Mouse (Mus musculus) CD8-positive naive resting alpha-beta T cell, adult 2 months (primary cell): ENCODE data around the gene Ppp1r3e.

ENCODE experiments used
- DNase-seq, 2 experiments: peaks; one replicate each; pipeline ENCODE4 v3.0.0; 2022; ENCODE audit warnings: low read depth in 2 of 2, low spot score in 2 of 2

Ppp1r3e gene

GRCm38 (mm10) chr14:54883154-54884021, 6.0 kb upstream of the Ppp1r3e start, which contains the start of the genes Bcl2l2 and Gm20521:
Bcl2l2 (plus strand) TSS chr14:54883377.
Gm20521 (plus strand) TSS chr14:54883441.
- DNase-seq, result no peak

- peak; percentile 68 to 69 for DNase-seq
These were observed 757 bp downstream of the Ppp1r3e start for GRCm38 (mm10) chr14:54876539-54877047.

- DNase-seq, result peak in 1 of 2 experiments; percentile 21
These were observed 1.4 kb downstream of the Ppp1r3e start for GRCm38 (mm10) chr14:54875844-54876538.

- DNase-seq, result no peak
These were observed 3.2 kb downstream of the Ppp1r3e start for GRCm38 (mm10) chr14:54874165-54874564.

- no peak for DNase-seq
These were observed 6.5 kb downstream of the Ppp1r3e start, which contains the start of gene Homez for GRCm38 (mm10) chr14:54870861-54871260. Homez (minus strand) TSS chr14:54870961.

- no peak for DNase-seq
These were observed 9.3 kb downstream of the Ppp1r3e start for GRCm38 (mm10) chr14:54868026-54868425.

- DNase-seq, result peak; percentile 48 to 67
These were observed 10.4 kb downstream of the Ppp1r3e start for GRCm38 (mm10) chr14:54866936-54867335.

GRCm38 (mm10) chr14:54866268-54866667, 11.1 kb downstream of the Ppp1r3e start:
- DNase-seq, result no peak

GRCm38 (mm10) chr14:54865626-54866025, 11.7 kb downstream of the Ppp1r3e start:
- no peak for DNase-seq

GRCm38 (mm10) chr14:54864313-54865036, 12.9 kb downstream of the Ppp1r3e start:
- no peak for DNase-seq

- DNase-seq, result peak; percentile 55
These were observed 13.6 kb downstream of the Ppp1r3e start for GRCm38 (mm10) chr14:54863501-54864312.

- peak; percentile 42 to 65 for DNase-seq
These were observed 16.8 kb downstream of the Ppp1r3e start for GRCm38 (mm10) chr14:54860511-54860910.

GRCm38 (mm10) chr14:54857891-54858290, 19.5 kb downstream of the Ppp1r3e start:
- no peak for DNase-seq

- DNase-seq, result no peak
These were observed 20.6 kb downstream of the Ppp1r3e start for GRCm38 (mm10) chr14:54856703-54857102.

GRCm38 (mm10) chr14:54855726-54856125, 21.6 kb downstream of the Ppp1r3e start:
- no peak for DNase-seq

- peak in 1 of 2 experiments; percentile 21 for DNase-seq
These were observed 33.9 kb downstream of the Ppp1r3e start for GRCm38 (mm10) chr14:54843461-54843860.

- DNase-seq, result no peak
These were observed 53.6 kb downstream of the Ppp1r3e start for GRCm38 (mm10) chr14:54823716-54824115.
